Mouse (Mus musculus): ENCODE data around the gene Ascc2.
"Not testable (repeated sequence)": the region's sequence is repeated elsewhere in the genome, so short reads cannot be mapped to it uniquely, and the experiment has no call there.

The Ascc2 gene

DNA sequence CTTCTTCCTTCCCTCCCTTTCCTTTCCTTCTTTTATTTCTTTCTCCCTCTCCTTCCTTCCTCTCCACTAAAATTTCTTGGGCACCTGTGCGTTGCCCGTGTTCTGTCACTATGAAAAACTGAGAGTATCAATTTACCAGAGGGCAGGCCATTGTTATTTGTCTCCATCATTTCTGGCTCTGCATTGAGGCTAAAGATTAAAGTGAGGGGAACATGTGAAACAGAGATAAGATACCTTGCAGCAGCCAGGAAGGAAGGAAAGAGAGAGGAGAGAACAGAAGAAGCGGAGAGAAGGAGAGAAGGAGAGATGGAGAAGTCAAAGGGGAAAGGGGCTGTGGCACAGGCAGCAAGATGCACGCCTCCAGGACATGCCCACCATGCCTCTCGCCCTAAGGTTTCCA is 3.2 kb upstream of the Ascc2 start:
- no peak for DNase-seq

DNA sequence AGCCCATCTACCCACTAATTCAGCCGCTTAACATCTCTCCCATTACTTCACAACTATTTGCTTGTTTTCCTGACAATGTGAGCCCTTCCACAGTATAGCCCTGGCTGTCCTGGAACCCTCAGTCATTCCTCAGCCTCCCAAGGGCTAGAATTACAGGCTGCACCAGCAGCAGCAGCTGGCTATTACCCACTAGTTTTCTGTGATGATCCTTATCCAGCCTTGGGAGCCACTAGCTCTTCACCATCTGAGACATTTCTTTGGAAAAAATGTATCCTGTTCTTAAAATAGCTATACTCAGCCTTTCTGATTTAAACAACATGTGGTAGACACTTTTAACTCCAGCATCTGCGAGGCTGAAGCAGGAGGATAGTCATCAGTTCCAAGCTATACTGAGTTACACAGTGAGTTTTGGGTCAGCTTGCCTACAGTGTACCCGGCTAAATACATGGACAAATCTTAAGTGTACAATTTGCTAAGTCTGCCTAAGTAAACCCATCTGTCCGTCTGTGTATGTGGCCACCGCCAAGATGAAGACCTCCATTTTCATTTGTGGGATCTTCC is 685 bp upstream of the Ascc2 start:
- no peak for DNase-seq

DNA sequence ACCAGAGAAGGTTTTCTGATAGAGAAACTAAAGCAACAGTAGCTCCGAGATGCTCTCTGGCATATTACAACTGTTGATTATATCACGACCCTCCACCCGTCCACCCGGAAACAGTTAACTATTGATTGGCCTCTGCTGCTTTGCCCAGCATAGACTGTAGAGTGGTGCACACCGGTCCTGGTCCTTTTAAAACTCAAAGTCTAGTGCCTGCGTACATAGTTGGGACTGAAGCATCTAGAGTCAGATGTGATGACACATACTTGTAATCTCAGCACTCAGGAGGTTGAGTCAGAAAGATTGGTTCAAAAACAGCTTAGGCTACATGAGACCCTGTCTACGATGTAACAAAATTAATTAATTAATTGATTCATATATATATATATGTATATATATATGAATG is 714 bp downstream of the Ascc2 start:
- DNase-seq, result no peak

DNA sequence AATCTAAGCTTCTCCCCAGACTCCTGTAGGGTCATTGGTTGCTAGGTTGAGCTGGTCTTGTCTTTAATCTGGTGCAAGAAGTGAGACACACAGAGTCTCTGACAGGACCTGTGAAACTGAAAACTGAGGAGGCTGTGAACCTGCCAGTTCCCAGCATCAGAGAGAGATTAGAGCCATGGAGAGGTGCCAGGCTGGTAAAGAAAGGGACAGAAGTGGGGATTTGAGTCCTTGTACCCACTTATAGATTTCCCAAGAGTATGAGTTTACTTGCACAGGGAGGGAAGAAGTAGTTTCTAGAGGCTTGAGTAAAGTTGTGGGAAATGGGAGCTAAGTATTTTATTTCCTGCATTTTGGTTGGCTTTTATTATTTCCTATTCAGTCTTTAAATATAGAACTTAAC is 3.6 kb downstream of the Ascc2 start:
- DNase-seq, result no peak

DNA sequence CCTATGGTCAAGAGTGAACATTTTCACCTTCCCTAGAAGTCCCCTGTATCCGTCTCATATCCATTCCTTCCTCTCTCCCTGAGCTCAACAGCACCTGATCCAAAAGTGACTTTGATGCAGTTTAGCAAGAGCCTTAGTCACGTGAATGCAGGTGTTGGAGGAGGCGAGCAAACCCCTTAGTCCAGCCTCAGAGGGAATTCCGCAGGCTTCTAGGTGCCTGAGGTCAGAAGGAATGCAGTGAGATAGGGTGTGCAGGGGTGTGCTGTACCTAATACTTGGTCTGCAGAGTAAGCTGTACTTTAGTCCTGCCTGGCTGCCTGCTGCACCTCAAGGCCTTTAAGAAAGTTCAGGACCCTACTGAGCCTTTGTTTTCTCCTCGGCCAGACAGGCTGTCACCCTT is 6.2 kb downstream of the Ascc2 start:
- no peak for DNase-seq

DNA sequence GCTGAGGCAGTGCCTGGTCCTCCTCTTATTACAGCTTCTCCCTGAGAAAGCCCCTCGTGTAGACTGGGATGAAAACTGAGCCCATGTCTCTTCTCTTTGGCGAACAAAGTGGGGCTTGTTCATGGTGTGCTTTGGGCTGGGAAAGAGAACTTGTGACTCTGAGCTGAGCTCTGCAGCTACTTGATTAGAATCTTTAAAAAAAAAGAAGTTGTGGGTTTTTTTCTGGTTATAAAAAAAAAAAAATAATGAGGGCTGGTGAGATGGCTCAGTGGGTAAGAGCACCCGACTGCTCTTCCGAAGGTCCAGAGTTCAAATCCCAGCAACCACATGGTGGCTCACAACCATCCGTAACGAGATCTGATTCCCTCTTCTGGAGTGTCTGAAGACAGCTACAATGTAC is 7.6 kb downstream of the Ascc2 start:
- DNase-seq, result not testable (repeated sequence)

DNA sequence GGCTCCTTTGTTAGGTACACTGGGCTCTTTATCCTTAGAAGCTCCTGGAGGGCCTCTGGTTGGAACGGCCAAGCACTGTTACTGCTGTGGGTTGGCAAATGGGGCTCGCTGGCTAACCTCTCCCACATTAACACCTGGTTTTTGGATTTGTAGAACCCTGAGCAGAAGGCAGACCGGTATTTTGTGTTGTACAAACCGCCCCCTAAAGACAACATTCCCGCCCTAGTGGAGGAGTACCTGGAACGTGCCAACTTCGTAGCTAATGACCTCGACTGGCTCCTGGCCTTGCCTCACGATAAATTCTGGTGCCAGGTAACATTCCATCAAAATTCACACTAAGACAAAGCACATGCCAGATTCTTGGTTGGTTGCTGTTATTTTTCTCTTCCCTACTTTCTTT is 8.9 kb downstream of the Ascc2 start:
- DNase-seq, result no peak

DNA sequence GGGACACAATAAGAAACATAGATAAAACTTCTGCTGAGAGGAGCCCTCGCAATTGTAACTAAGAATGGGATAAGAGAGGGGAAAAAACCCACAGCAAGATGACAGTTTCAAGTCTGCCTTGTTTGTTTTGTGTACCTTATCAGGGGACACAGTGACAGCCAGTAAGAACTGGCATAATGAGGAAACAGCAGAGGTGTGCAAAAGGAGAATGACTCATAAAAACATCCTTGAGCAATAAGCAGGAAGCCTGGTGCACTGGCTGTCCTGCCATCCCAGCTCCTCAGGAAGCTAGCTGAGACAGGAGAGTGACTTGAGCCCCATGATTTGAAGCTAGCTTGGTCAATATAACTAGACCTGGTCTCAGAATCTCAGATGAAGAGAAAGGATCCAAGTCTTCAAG is 22.3 kb downstream of the Ascc2 start:
- DNase-seq, result no peak

DNA sequence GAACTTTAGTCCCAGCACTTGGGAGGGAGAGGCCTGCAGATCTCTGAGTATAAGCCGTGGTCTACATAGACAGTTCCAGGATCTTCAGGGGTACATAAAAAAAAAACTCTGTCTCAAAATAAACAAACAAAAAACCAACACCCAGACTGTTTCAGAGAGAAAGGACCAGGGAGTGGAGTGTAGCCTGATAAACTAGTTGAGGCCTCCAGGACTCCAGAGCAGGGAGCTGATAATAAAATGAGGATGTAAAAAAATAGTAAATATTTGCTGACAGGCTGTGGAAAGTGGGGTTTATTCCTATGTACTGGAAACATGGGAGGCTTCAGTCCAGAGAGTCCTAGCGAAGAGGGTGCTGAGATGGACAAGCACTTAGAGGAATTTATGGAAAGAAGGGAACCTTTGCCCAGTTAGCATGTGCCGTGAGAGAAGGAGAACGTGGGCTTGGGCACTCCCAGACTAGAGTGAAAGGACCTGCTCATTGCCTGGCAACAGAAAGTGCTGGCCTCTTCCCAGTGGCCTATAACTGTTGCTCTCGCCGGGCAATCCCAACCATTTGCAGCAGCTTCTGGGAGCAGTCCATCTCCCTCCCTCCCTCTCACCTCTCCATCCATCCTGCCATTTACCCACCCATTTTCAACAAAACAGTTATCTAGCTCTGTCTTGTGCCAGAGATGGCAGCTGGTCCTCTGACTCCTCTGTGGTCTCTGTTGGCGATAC is 22.9 kb downstream of the Ascc2 start:
- no peak for DNase-seq

DNA sequence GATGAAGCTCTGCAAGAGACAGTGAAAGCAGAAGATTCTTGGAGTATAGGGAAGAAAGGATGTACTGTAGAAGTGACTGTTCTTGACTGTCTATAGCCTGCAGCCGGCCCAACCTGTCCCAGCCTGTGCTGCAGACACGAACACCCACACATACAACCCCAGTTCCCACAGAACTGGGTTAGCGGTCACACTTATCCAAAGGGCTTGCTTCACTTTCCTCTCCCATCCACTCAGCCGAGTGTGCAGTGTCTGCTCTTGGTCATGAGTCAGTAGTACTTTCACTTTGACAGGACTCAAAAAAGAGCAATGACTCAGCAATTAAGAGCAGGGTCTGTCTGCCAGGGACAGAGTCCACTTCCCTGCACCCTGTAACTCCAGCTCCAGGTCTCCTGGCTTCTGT is 23.8 kb downstream of the Ascc2 start:
- no peak for DNase-seq

DNA sequence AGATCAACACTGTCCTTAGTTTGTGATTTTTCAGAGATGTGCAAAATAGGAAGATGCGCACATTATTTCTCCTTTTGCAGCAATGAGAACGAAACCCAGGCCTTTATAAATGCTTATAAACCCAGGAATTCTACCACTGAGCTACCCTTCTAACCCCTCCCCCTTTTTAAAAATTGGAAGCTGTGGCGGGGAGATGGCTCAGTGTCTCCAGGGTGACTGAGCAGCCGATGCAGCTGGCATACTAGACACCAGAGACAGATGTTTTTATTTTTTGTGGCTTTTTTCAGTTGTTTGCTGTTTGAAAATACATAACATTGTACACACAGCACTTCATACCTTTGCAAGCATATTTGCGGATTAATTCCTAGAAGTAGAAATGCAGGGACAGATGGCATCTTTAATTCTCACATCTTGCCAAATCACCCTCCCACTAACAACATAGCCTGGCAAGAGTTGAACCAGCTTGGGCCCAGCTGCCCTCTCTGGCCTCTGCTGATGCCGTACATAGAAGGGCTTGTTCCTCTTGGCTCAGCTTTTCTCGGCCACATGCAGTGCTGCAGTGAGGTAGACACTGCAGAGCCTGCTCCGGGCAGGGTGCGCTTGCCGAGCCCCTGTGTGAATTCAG is 24.4 kb downstream of the Ascc2 start:
- DNase-seq, result no peak

DNA sequence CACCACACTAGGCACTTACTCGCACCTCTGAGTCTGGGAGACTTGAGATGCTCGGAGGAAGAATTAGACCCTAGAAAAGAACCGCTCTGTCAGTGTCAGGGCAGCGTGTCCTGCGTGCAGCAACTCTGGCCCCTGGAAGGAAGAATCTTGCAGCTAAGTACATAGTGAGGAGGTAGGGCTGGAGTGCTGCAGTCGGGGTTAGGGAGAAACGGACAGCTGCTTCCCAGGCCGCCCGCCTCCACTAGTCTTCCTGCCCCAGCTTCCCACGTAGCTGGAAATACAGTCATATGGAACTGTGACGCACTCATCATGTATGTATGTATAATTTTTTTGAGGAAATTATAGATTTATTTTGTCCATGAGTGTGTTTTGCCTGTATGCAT is 24.9 kb downstream of the Ascc2 start:
- no peak for DNase-seq

DNA sequence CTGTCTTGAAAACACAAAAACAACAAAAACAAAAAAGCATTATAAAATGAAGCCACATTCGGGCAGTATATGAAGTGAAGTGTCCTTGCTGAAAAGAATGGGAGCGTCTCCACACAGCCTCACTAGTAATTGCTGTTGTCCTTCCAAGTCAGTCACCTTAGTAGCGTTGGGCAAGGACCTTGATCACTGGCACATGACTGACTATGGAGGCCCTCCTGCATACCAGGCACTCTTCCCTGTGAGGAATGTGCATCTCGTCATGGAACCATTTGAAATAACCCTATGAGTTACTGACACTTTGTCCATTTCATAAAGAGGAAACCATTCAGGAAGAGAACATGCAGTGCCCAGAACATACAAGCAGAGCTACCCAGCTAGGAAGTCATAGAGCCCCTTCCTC is 34.2 kb downstream of the Ascc2 start:
- DNase-seq, result no peak

DNA sequence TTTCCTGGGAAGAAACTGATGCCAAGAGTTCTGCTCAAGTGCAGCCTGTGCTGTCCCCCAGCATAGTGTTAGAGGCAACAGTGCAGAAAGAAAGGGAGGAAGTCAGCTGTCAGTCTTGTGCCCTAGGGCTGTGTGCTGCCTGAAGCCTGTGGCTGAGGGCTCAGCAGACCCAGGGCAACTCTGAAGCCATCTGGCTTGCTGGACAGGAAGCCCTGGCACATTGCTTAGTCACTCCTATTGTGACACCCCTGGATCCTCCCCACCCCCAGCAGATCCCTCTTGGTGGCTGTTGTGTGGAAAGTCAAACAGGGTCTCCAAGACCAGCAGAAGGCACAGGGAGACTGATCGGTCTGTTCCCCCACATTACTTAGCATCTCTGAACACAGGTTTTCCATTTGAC is 37.0 kb downstream of the Ascc2 start:
- DNase-seq, result no peak

DNA sequence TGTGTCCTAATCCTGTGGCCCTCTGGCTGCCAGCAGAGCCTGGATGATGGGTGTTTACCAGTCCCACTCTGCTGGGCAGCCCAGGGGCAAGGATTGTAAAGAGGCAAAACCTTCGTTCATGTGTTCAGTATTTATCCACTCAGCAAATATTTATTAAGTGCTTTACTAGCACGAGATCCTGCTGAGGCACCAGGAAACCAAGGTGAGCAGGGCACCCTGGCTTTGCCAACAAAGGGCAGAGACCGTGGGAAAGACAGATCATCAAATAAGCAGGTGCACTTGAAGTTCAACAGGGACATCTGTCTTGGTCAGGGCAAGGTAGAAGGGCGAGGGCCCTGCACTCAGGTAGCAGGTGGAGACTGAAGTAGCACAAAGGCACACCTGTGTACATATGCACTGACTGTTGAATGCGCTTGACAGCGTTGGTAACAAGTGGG is 37.6 kb downstream of the Ascc2 start:
- DNase-seq, result no peak

DNA sequence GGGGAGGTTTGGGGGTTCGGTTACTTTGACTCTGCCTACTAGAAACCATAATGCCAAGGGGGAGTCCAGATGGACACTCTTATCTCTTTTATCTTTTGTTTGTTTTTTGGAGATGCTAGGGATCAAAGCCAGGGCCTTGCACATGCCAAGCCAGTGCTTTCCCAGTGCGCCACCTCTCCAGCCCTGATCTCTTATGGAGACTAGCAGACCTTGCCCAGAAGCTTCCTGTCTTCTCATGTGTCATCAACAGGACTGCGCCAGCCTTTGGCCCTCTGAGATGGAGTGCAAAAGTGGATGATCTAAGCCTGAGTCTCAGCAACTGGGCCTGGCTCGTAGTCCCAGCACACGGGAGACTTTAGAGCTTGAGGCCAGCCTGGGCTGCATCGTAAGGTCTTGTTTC is 38.1 kb downstream of the Ascc2 start:
- no peak for DNase-seq

DNA sequence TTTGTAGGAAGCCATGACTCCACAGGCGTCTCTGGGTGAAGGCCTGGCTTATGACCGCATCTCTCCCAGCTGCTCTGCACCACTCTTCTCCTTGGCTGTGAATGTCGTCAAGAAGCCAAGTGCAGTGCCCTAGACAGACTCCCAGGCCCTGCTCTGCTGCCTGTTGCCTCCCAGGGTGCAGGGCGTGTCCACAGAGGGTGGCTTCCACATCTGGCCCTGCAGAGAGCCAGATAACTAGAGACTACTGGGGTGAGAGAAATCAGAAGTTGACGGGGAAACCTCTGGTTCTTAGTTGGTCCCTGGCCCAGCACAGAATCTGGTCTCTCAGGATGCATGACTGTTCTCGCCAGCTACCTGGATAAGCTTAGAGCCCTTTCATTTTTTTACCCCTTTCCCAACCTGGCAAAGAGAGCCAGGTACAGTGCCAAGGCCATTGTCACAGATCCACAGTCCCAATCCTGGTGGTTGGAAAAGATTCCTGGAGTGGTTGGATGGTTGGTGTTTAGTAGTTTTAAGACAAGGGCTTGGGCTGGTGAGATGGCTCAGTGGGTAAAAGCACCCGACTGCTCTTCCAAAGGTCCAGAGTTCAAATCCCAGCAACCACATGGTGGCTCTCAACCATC is 39.8 kb downstream of the Ascc2 start:
- DNase-seq, result no peak

DNA sequence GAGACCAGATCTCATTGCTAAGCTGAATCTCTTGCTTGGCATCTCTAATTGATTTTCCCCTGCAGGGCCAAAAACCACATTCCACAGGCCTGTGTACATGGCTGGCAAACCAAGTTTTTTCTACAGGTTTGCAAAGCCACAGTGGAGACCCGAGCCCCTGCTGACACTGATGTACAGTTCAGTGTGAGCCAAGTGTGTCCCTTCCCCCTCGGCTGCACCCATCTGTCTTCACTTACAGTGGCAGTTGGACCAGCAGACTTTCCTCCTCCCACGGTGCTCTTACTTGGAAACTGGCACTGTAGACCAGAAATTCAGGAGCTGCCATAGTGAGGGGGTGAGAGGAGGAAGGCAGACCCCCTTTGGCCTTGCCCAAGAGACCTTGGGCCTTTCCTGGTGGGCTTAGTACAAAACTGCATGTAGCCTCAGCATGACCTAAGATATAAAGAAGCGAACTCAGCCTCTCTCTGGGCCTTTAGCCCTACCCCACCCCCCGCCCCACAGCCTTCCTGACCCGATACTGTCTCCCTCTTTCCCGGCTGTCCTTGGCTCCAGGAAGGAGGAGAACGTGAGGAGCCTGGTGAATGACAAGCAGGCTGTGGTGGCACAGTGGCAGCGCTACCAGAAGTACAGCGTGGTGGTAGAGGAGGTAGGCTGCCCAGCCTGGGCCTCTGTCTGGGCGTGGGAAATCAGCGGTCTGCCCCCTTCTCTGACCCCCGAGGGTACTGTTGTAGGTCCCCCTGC is 41.3 kb downstream of the Ascc2 start:
- no peak for DNase-seq

DNA sequence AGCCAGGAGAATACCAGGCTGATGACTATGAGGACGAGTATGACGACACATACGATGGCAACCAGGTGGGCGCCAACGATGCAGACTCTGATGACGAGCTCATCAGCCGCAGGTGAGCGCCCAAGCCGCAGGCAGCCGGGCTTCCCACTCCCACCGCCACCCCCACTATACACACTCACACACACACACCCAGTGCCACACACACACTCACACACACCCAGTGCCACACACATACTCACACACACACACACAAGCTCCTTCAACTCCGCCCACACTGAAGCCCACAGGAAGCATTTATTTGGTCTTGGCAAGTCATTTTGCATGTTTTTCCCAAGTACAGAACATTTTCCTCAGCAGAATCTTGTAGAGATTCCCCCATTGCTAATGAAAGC is 41.9 kb downstream of the Ascc2 start:
- no peak for DNase-seq

DNA sequence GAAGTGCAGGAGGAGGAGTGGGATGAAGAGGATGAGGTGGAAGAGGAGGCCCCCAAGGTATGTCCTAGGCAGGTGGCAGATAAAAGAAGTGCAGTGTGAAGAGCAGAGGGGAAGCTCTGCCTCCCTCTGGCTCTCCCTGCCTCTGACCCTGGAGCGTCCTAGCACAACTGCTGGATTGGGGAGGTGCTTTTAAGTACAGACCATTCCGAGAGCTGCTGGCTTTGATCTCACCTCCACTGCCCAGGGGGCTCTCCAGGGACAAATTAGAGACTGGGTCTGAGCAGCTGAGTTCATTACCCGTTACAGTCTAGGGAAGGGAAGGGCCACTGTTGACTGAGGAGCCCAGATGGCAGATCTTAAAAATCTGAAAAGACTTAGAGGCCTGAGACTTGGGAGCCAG is 42.6 kb downstream of the Ascc2 start:
- no peak for DNase-seq

DNA sequence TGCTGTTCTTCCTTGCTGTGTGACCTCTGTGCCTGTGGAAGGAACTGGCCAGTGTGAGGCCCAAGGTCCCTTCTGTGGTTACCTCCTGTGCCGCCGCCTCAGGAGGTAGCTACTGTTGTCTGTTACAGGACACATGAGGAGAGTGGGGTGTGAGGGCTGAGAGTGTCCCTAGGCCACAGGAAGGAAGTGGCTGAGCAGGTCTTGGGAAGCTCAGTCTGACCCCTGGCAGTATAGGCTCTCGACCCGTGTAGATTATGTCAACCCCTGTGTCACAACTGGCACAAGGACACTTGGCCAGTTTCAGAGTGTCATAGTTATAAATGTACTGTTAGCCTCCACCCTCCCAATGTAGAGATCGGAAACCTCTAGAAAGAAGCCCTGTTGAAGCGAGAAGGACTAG is 46.0 kb downstream of the Ascc2 start:
- no peak for DNase-seq

DNA sequence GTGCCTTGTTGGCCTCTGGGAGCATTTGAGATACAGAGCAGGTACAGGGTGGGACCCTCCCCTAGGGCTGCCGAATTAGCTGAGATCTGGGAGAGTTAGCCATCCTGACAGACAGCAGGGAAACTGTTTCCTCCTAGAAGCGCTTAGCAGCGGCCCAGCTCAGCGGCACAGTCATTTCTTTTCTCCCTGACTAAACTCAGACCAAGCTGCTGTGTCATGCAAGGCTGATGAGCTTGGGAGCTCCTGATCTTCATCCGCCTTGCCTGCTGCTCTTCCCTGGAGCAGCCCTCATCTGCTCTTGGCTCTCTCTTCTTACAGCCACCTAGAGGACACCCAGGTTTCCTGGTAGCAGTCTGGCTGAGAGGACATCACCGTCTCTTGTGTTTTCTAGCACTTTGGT is 46.6 kb downstream of the Ascc2 start:
- no peak for DNase-seq

DNA sequence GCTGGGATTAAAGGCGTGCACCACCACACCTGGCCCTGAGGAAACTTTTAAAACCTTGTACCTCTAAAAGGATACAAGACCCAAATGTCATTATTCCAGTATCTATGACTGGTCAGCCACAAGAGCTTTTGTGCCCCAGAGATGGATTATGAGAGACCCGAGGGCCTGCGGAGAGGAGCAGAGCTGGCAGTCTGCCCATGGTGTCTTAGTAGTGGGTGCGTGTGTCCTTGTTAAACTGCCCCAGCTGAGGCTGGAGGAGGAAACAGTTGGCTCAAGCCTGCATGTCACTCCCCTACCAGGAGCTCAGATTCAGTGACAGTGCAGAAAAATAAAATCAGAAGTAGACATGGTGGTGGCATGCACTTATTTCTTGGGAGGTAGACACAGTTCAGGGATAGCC is 47.5 kb downstream of the Ascc2 start:
- DNase-seq, result no peak

DNA sequence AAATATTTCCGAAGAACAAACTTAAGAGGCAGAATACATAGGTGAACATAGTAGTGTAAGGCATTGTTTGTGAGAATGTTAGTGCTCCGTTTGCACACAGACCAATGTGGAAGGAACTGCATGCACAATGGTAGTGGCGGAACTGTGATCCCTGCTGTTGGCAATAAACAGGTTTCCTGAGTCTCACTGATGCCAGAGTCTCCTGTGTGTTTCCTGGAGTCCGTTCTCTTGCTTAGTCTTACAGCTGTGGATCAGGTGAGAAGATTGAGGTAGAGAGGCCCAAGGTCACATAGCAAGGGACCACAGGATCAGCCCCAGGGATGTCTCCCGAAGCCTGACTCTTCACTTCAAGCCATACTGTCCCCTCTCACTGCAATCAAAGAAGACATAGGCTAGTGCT is 48.0 kb downstream of the Ascc2 start:
- no peak for DNase-seq
